Mouse (Mus musculus) ES-E14 (cell line): Measurements from ENCODE around the gene Srsf1.

ENCODE experiments used
- MAFK ChIP-seq: IDR thresholded peaks from 2 replicates; pipeline ENCODE4 v1.6.1; 2014; ENCODE audit warnings: mild to moderate bottlenecking, low read depth, low read length, inconsistent platforms; ENCODE audit not compliant: insufficient read depth
- ZC3H11A ChIP-seq: IDR thresholded peaks from 2 replicates; pipeline ENCODE4 v1.6.1; 2012; ENCODE audit warnings: low read depth, mild to moderate bottlenecking, inconsistent platforms, low read length, borderline replicate concordance

DNA sequence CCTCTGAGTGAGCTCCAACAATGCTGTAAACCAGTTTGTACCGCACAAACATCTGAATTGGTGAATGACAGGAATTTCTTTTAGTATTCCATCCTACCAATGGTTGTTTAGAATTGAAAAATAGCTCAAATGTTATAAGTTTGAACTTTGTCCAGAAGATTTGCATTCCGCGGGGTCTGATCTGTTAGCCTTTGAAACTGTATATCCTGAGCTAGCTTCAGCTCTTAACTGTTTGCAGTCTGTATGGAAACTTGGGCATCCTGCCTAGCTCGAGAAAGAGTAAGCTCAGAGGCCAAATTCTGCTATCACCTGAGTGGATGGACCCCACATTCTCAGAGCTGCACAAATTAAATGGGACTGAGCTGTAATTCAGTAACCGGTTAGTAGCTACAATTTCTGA, 23.9 kb downstream of the Srsf1 start:
- TF ChIP-seq ZC3H11A (no peak), MAFK (no peak)
